Mouse (Mus musculus) midbrain, postnatal 0 days (tissue): ENCODE data around the gene Relt. TPM values are rescaled to one million over a fixed set of nuclear protein-coding genes. Genes with fewer than 3 reads are reported as not detected.
A peak's percentile ranks its signal among the peaks of the same experiment; 100 is the strongest.

ENCODE experiments used
- ATAC-seq: fragments of 200-750 bp; cut with Nextera tagmentation; 2 replicates; pipeline ENCODE4 v1.8.0; 2017; ENCODE audit warnings: moderate number of reproducible peaks, mild to moderate bottlenecking, moderate TSS enrichment, moderate library complexity; ENCODE audit not compliant: low FRiP score
- DNase-seq: peaks from one replicate; pipeline ENCODE4 v3.0.0-alpha.2; 2015; ENCODE audit warnings: low spot score
- H3K27ac ChIP-seq: fragments of 300-500 bp; sonication (generic); 2 replicates; pipeline ENCODE4 v1.5.1; 2014; ENCODE audit warnings: low read depth, mild to moderate bottlenecking, low read length, mixed read lengths
- H3K27me3 ChIP-seq: fragments of 300-500 bp; sonication (generic); 2 replicates; pipeline ENCODE4 v1.6.1; 2014; ENCODE audit warnings: low read length, control low read depth, mixed read lengths; ENCODE audit not compliant: insufficient read depth
- H3K36me3 ChIP-seq: fragments of 300-500 bp; sonication (generic); 2 replicates; pipeline ENCODE4 v1.6.1; 2014; ENCODE audit warnings: low read length, control low read depth, mixed read lengths; ENCODE audit not compliant: insufficient read depth
- H3K4me1 ChIP-seq: fragments of 300-500 bp; sonication (generic); 2 replicates; pipeline ENCODE4 v1.6.1; 2014; ENCODE audit warnings: mild to moderate bottlenecking, control low read depth, antibody characterized with exemption, low read length, mixed read lengths; ENCODE audit not compliant: insufficient read depth
- H3K4me2 ChIP-seq: fragments of 300-500 bp; sonication (generic); 2 replicates; pipeline ENCODE4 v1.6.1; 2014; ENCODE audit warnings: low read depth, mild to moderate bottlenecking, low read length, mixed read lengths; ENCODE audit not compliant: poor library complexity, severe bottlenecking
- H3K4me3 ChIP-seq: fragments of 300-500 bp; sonication (generic); 2 replicates; pipeline ENCODE4 v1.5.1; 2014; ENCODE audit warnings: low read depth, mild to moderate bottlenecking, low read length, moderate library complexity
- H3K9ac ChIP-seq: fragments of 300-500 bp; sonication (generic); replicated peaks from 2 replicates; pipeline ENCODE4 v1.6.1; 2014; ENCODE audit warnings: mild to moderate bottlenecking, low read length, moderate library complexity, mixed read lengths; ENCODE audit not compliant: poor library complexity, severe bottlenecking
- H3K9me3 ChIP-seq: fragments of 300-500 bp; sonication (generic); 2 replicates; pipeline ENCODE4 v1.6.1; 2016; ENCODE audit warnings: low read length, control low read depth
- CTCF ChIP-seq: IDR thresholded peaks from 2 replicates; pipeline ENCODE4 v1.5.1; 2016; ENCODE audit warnings: antibody characterized with exemption, mild to moderate bottlenecking
- WGBS: fragments of 180-500 bp; shearing (Covaris S2); extraction: QIAGEN DNeasy Blood & Tissue Kit; methylation state at CpG from one replicate; pipeline ENCODE4 v1.1.7; 2014; 5-methylcytosine and 5-hydroxymethylcytosine counted together
- polyA plus RNA-seq: library from polyadenylated mRNA; unstranded; fragments of >200 nt; fragmentation: Nextera tagmentation; extraction: Ambion mirVana; gene quantifications from 2 replicates; pipeline ENCODE4 v1.2.1, GENCODE M21; 2015
- total RNA-seq: library from RNA; depleted of rRNA; stranded (reverse); fragments of >200 nt; gene quantifications from 2 replicates; pipeline ENCODE4 v1.2.3, GENCODE M21; 2014

Relt gene
- total and polyA plus RNA-seq, 2 experiments from 2014 or later, result 5.3 to 7.8 TPM

DNA sequence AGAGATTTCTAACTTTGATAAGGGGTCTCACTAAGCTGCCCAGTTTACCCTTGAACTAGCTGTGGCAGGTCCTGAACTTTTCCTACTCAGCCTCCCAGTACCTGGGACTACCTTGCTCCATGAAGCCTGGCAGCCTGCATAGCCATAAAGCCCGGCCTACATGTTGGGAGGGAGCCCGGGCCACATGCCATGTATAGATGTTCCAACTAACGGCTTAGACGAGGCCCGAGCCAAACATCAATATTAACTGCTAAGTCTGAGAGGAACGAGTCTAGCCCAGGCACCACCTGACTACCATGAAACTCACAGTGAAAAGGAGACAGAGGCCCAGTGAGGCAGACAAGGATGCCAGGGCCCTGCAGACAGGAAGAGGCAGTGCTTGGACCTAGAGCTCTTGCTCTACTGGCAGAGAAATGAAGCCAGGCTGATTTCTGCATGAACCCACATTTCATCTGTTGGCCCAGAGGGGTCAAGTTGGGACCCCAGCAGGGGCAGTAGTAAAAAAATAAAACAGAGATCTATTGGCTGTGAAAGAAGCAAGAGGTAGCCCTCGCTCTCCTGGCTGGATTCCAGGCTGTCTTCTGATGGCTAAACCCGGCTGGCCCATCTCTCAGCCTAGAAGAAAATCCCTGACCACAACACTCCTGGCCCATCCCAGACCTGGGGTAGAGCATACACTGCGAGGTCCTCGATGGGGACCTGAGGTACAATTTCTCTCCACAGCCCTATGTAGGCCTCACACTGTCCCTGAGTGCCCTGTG lies 43.0 kb upstream of the Relt start:
- H3K27ac ChIP-seq, result no peak overlapping the region
- TF ChIP-seq CTCF, result no peak
- no peaks in the 10 kb centered on the region for H3K27me3 ChIP-seq
- no peaks in the 10 kb centered on the region for H3K9me3 ChIP-seq
- H3K4me1 ChIP-seq, result no peaks in the 10 kb centered on the region
- H3K9ac ChIP-seq, result no peak overlapping the region
- ATAC-seq, result no peak; the same call in 1 of the 2 replicates
- H3K4me2 ChIP-seq, result no peak overlapping the region
- 92% methylated on average over 10 of the region's 10 CpGs for WGBS
- H3K36me3 ChIP-seq, result no peaks in the 10 kb centered on the region
- H3K4me3 ChIP-seq, result no peak overlapping the region
- DNase-seq, result no peak

DNA sequence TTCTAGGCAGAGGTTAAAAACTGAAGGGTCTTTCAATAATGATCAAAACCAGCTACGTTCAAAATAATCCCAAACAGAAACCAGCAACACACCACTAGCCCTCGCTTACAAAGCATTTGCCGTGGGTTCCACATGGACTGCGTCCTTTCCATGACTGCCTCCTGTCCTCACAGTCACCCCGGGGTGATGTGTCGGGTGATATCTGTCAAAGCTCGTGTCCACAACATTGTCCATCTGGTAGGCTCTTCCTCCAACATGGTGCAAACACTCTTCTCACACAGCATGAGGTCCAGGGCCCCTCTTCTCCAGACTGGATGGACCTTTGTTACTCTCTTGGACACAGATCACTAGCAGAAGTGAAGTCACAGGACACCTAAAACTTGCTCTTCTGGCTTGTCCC lies 41.8 kb upstream of the Relt start:
- H3K36me3 ChIP-seq, result no peaks in the 10 kb centered on the region
- no peak for TF ChIP-seq CTCF
- no peak overlapping the region for H3K27ac ChIP-seq
- DNase-seq, result no peak
- 91% methylated on average over 7 of the region's 7 CpGs for WGBS
- H3K4me2 ChIP-seq, result no peak overlapping the region
- ATAC-seq, result no peak
- H3K9me3 ChIP-seq, result no peaks in the 10 kb centered on the region
- no peaks in the 10 kb centered on the region for H3K4me1 ChIP-seq
- no peak overlapping the region for H3K4me3 ChIP-seq
- no peak overlapping the region for H3K9ac ChIP-seq
- H3K27me3 ChIP-seq, result no peaks in the 10 kb centered on the region

DNA sequence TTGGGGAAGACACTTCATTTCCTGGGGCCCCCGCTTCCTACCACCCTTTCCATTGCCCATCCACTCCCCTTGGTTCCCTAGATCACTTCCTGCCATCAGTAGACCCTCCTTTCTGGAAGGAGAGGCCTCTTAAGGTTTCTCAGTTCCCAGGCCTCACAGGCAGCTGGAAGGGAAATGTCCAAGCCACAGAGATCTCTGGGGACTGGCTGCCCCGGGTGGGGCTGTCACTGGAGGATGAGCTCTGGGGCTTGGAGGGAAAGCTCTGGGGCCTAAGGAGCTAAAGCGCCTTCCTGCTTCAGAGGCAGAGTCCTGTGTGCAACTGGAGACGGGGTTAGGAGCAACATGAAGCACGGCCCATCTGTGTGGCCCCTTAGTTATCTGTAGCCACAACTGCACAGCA lies 41.4 kb upstream of the Relt start:
- 92% methylated on average over 5 of the region's 5 CpGs for WGBS
- DNase-seq (no peak), ATAC-seq (no peak)
- TF ChIP-seq CTCF, result no peak
- Histone ChIP-seq H3K36me3 (no peaks in the 10 kb centered on the region), H3K27ac (no peak overlapping the region), H3K4me3 (no peak overlapping the region), H3K4me2 (no peak overlapping the region), H3K4me1 (no peaks in the 10 kb centered on the region), H3K9ac (no peak overlapping the region), H3K9me3 (no peaks in the 10 kb centered on the region), H3K27me3 (no peaks in the 10 kb centered on the region)

DNA sequence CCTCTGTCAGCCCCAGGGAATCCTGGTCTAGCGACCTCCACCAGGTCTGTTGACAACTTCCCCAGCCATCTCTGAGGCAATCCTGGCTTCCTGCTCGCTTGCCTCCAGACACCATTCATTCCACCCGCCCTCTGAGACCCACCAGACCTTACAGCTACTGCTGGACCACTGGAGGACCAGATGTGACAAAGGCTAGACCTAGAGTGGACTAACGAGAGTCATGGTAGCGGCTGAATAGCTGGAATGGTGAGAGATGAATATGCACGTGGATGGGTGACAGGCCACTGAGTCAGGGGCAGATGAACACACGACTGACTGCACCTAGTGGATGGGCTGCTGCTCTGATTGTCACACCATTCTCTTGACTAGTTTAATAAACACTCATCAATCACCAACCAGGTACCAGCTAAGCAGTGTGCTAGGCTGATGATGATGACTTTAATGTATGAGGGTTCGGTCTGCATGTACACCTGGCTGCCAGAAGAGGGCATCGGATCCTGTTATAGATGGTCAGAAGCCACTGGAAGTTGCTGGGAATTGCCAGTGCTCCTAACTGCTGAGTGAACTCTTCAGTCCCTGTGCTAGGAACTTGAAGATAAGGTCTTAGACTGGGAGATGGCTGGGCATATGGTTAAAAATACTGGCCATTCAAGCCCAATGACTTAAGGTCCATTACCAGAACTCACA lies 39.3 kb upstream of the Relt start:
- WGBS, result 83% methylated on average over 9 of the region's 9 CpGs

DNA sequence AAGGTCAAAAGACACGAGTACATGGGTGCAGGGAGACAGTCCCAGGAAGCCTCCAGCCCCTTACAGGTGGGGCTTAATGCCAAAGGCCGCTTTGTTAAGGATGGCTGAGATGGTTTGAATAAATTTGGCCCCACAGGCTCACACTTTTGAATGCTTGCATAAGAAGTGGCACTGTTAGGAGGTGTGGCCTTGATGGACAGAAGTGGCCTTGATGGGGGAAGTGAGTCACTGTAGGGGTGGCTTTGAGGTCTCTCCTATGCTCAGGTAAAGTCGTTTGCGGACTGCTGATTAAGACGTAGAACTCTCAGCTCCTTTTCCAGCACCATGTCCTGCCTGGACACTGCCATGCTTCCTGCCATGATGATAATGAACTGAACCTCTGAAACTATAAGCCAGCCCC lies 34.6 kb upstream of the Relt start:
- ATAC-seq (no peak), DNase-seq (no peak)
- Histone ChIP-seq H3K4me3 (no peak overlapping the region), H3K27ac (no peak overlapping the region), H3K9ac (no peak overlapping the region), H3K9me3 (no peaks in the 10 kb centered on the region), H3K4me2 (no peak overlapping the region), H3K27me3 (no peaks in the 10 kb centered on the region), H3K4me1 (peaks cover 14% of the 10 kb centered on the region; the same call in 1 of the 2 replicates), H3K36me3 (no peaks in the 10 kb centered on the region)
- WGBS, result 71% methylated on average over 5 of the region's 5 CpGs
- TF ChIP-seq CTCF, result no peak

More for the DNA sequence above, 39.3 kb upstream of the Relt start:
- Histone ChIP-seq H3K4me3 (no peak overlapping the region), H3K9me3 (no peaks in the 10 kb centered on the region), H3K36me3 (no peaks in the 10 kb centered on the region), H3K4me1 (no peaks in the 10 kb centered on the region), H3K27ac (no peak overlapping the region), H3K4me2 (no peak overlapping the region), H3K9ac (no peak overlapping the region), H3K27me3 (no peaks in the 10 kb centered on the region)
- peak; percentile 44 for DNase-seq
- ATAC-seq, result no peak
- peak; percentile 67 for TF ChIP-seq CTCF

DNA sequence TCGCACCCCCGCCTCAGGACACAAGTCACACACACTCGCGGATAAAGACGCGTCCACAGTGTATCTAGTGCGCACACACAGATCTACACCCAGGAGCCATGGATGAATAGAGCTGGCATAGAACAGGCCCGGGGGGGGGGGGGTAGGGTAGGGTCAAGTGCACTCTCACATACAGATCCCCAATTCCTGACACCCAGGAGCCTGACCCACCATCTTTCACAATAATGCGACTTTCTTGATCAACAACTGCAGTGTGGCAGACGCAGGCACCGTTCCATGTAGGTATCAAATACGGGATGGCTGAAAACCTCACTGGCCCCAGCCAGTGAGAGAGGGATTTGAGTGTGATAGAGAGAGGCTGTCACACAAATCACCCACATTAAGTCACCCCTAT lies 31.6 kb upstream of the Relt start:
- no peaks in the 10 kb centered on the region for H3K27me3 ChIP-seq
- peak overlapping the region; percentile 82 for H3K9ac ChIP-seq
- H3K4me3 ChIP-seq, result peak overlapping the region; percentile 59
- no peaks in the 10 kb centered on the region for H3K9me3 ChIP-seq
- H3K4me1 ChIP-seq, result peaks cover 17% of the 10 kb centered on the region; the same call in 1 of the 2 replicates
- ATAC-seq (peak; percentile 55; the same call in 1 of the 2 replicates), DNase-seq (peak; percentile 10)
- WGBS, result 3% methylated on average over 12 of the region's 12 CpGs
- peak overlapping the region; percentile 89 for H3K4me2 ChIP-seq
- peak overlapping the region; percentile 72 for H3K27ac ChIP-seq
- no peak for TF ChIP-seq CTCF
- H3K36me3 ChIP-seq, result peaks cover 5% of the 10 kb centered on the region; the same call in 1 of the 2 replicates
